Mouse (Mus musculus) hindbrain, embryonic 12.5 days (tissue): ENCODE results near the gene Timm10. TPM values are rescaled to one million over a fixed set of nuclear protein-coding genes. Genes with fewer than 3 reads are reported as not detected.
"Not testable (repeated sequence)": the region's sequence is repeated elsewhere in the genome, so short reads cannot be mapped to it uniquely, and the experiment has no call there.

Source experiments
- ATAC-seq: fragments of 200-750 bp; cut with Nextera tagmentation; 2 replicates; pipeline ENCODE4 v1.8.0; 2017; ENCODE audit warnings: moderate TSS enrichment; ENCODE audit not compliant: low FRiP score
- H3K27ac ChIP-seq: fragments of 300-500 bp; sonication (generic); 2 replicates; pipeline ENCODE4 v1.5.1; 2016; ENCODE audit warnings: mild to moderate bottlenecking
- H3K27me3 ChIP-seq: fragments of 300-500 bp; sonication (generic); 2 replicates; pipeline ENCODE4 v1.6.1; 2016; ENCODE audit warnings: mild to moderate bottlenecking
- H3K36me3 ChIP-seq: fragments of 300-500 bp; sonication (generic); 2 replicates; pipeline ENCODE4 v1.6.1; 2016; ENCODE audit warnings: mild to moderate bottlenecking
- H3K4me1 ChIP-seq: fragments of 300-500 bp; sonication (generic); 2 replicates; pipeline ENCODE4 v1.6.1; 2016
- H3K4me2 ChIP-seq: fragments of 300-500 bp; sonication (generic); replicated peaks from 2 replicates; pipeline ENCODE4 v1.6.1; 2016; ENCODE audit warnings: mild to moderate bottlenecking
- H3K4me3 ChIP-seq: fragments of 300-500 bp; sonication (generic); 2 replicates; pipeline ENCODE4 v1.5.1; 2016; ENCODE audit warnings: mild to moderate bottlenecking
- H3K9ac ChIP-seq: fragments of 300-500 bp; sonication (generic); 2 replicates; pipeline ENCODE4 v1.6.1; 2016; ENCODE audit warnings: mild to moderate bottlenecking, moderate library complexity
- H3K9me3 ChIP-seq: fragments of 300-500 bp; sonication (generic); replicated peaks from 2 replicates; pipeline ENCODE4 v1.6.1; 2016; ENCODE audit warnings: mild to moderate bottlenecking
- WGBS: fragments of 180-500 bp; shearing (Covaris S2); methylation state at CpG from one replicate; pipeline ENCODE4 v1.1.7; 2016; 5-methylcytosine and 5-hydroxymethylcytosine counted together
- polyA plus RNA-seq: library from polyadenylated mRNA; unstranded; fragments of >200 nt; fragmentation: Nextera tagmentation; extraction: Ambion mirVana; gene quantifications from 2 replicates; pipeline ENCODE4 v1.2.1, GENCODE M21; 2016

Timm10 gene
- polyA plus RNA-seq, 1 experiment from 2014 or later, result 35.8 TPM

DNA sequence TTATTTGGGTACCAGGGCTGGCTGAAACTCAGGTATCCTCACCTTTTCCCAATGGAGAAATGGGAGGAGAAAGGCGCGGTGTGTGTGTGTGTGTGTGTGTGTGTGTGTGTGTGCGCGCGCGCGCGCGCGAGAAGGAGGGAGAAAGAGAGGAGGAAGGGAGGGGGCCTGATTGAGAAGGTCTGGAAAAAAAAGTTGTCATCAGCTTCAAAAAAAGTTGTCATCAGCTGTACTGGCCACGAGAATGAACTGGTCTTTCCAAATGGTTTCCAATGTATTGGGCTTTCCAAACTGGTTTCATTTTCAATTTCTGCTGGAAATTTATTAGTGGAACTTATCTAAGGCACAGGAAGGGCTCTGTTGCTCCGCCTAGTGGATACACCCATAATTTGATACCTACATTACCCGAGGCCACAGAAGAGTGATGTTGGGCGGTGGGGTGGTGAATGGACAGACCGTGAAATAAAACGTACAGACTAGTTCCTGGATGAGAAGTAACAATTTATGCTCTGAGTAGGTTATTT is 27.7 kb upstream of the Timm10 start:
- peak; percentile 73 for ATAC-seq
- Histone ChIP-seq H3K27ac (peak overlapping the region; percentile 62; the same call in 1 of the 2 replicates), H3K27me3 (no peaks in the 10 kb centered on the region), H3K4me2 (peak overlapping the region; percentile 99), H3K9ac (peak overlapping the region; percentile 72), H3K4me1 (no peaks in the 10 kb centered on the region), H3K9me3 (peaks cover 5% of the 10 kb centered on the region), H3K4me3 (peak overlapping the region; percentile 56), H3K36me3 (no peaks in the 10 kb centered on the region)
- WGBS, result 2% methylated on average over 12 of the region's 16 CpGs

GRCm38 (mm10) chr2:84800304-84800703 is 26.5 kb upstream of the Timm10 start:
- no peaks in the 10 kb centered on the region; the same call in 1 of the 2 replicates for H3K9me3 ChIP-seq
- no peak overlapping the region for H3K4me3 ChIP-seq
- no peaks in the 10 kb centered on the region for H3K4me1 ChIP-seq
- no peak overlapping the region for H3K4me2 ChIP-seq
- H3K27me3 ChIP-seq, result no peaks in the 10 kb centered on the region
- no peak overlapping the region for H3K27ac ChIP-seq
- 0 out of 2 replicates have a peak, but pooled peaks cover 3% of the 10 kb centered on the region for H3K36me3 ChIP-seq
- no peak overlapping the region for H3K9ac ChIP-seq
- ATAC-seq, result no peak
- WGBS, result 90% methylated on average over 4 of the region's 4 CpGs

GRCm38 (mm10) chr2:84801223-84801622 is 25.6 kb upstream of the Timm10 start:
- not testable (repeated sequence) for H3K9ac ChIP-seq, H3K27ac ChIP-seq, H3K4me3 ChIP-seq, H3K27me3 ChIP-seq, H3K4me1 ChIP-seq, H3K4me2 ChIP-seq, H3K36me3 ChIP-seq, ATAC-seq, H3K9me3 ChIP-seq
- WGBS, result 77% methylated on average over 5 of the region's 5 CpGs

DNA sequence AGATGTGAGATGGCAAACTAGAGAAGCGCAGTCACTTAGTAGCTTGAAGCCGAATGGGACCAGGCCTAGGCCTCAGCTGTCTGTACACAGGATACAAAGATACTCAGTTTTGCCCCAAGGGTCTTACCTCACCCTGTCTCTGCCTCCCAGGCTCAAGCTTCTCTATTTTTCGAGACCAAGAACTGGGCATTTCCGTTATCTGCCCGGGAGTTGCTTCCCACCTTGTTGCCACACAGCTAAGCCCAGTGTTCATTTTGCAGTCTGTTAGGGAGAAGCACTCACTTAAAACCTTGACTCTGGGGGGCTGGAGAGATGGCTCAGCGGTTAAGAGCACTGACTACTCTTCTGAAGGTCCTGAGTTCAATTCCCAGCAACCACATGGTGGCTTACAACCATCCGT is 22.8 kb upstream of the Timm10 start:
- H3K27ac ChIP-seq, result no peak overlapping the region
- H3K36me3 ChIP-seq, result 0 out of 2 replicates have a peak, but pooled peaks cover 3% of the 10 kb centered on the region
- 89% methylated on average over 7 of the region's 7 CpGs for WGBS
- H3K9ac ChIP-seq, result no peak overlapping the region
- no peak overlapping the region for H3K4me2 ChIP-seq
- H3K9me3 ChIP-seq, result 0 out of 2 replicates have a peak, but pooled peaks cover 3% of the 10 kb centered on the region
- no peak overlapping the region for H3K4me3 ChIP-seq
- H3K4me1 ChIP-seq, result no peaks in the 10 kb centered on the region
- ATAC-seq, result no peak
- H3K27me3 ChIP-seq, result no peaks in the 10 kb centered on the region

- Histone ChIP-seq H3K36me3 (0 out of 2 replicates have a peak, but pooled peaks cover 3% of the 10 kb centered on the region), H3K4me3 (no peak overlapping the region), H3K9me3 (0 out of 2 replicates have a peak, but pooled peaks cover 3% of the 10 kb centered on the region), H3K4me1 (peaks cover 4% of the 10 kb centered on the region; the same call in 1 of the 2 replicates), H3K27ac (no peak overlapping the region), H3K27me3 (no peaks in the 10 kb centered on the region), H3K9ac (no peak overlapping the region), H3K4me2 (no peak overlapping the region)
- no peak for ATAC-seq
- WGBS, result 78% methylated on average over 5 of the region's 5 CpGs
These were observed 20.3 kb upstream of the Timm10 start for GRCm38 (mm10) chr2:84806546-84806945.

DNA sequence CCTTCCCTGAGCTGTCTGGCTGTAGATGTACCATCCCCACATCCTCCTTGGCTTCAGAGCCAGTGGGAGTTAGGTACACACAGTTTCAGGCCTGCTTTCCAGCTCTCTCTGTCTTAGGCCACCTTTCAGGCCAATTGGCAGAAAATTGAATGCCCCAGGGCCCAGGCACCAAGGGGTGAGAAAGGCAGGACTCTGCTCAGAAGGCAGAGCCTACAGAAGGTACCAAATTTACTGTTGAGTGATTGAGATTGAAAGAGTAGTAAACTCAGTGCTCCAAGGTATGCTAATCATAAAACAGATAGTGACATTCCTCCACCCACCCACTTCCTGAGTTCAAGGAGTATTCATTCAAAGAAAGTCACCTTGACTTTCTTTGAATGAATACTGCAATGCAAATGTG is 17.5 kb upstream of the Timm10 start:
- 0 out of 2 replicates have a peak, but pooled peaks cover 3% of the 10 kb centered on the region for H3K9me3 ChIP-seq
- H3K4me2 ChIP-seq, result no peak overlapping the region
- H3K27me3 ChIP-seq, result no peaks in the 10 kb centered on the region
- no peak overlapping the region for H3K27ac ChIP-seq
- H3K36me3 ChIP-seq, result 0 out of 2 replicates have a peak, but pooled peaks cover 3% of the 10 kb centered on the region
- H3K9ac ChIP-seq, result no peak overlapping the region
- no peak for ATAC-seq
- no peak overlapping the region for H3K4me3 ChIP-seq
- H3K4me1 ChIP-seq, result peaks cover 4% of the 10 kb centered on the region; the same call in 1 of the 2 replicates

- H3K4me2 ChIP-seq, result no peak overlapping the region
- 77% methylated on average over 6 of the region's 6 CpGs for WGBS
- H3K36me3 ChIP-seq, result no peaks in the 10 kb centered on the region
- ATAC-seq, result no peak
- H3K4me3 ChIP-seq, result no peak overlapping the region
- no peaks in the 10 kb centered on the region for H3K27me3 ChIP-seq
- 0 out of 2 replicates have a peak, but pooled peaks cover 3% of the 10 kb centered on the region for H3K9me3 ChIP-seq
- H3K9ac ChIP-seq, result no peak overlapping the region
- H3K4me1 ChIP-seq, result peaks cover 4% of the 10 kb centered on the region; the same call in 1 of the 2 replicates
- no peak overlapping the region for H3K27ac ChIP-seq
These were observed 16.3 kb upstream of the Timm10 start for GRCm38 (mm10) chr2:84810526-84810885.

DNA sequence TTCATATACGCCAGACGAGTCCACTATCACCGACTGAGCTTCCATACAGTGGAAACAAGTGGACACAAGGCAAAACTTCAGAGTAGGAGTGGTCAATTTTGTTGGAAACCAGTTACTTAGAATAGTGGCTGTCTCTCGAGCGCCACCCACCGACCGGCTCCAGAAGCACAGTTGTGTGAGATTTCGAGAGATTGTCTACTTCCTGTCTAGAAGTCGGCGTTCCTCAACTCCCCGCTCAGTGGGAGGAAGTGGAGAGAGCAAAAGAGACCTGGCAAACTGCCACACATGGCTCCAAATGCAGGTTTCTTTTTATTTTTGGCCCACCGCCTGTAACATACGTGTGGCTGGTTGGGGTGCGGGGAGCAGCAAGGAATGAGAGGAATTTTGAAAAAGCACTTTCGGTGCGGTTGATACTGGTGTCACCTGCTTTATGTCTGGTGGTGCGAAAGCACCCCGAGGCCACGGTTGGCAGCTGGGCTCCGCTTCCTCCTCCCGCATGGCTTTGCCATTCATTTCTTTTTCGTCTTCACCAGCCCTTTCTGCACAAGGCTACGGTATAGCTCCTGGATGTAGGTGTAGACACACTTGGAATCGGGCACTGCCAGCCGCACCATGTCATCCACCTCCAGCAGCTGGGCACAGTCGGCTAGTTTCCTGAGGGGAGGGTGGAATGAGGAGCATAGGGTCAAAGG is 15.8 kb upstream of the Timm10 start:
- H3K27me3 ChIP-seq, result no peaks in the 10 kb centered on the region
- WGBS, result 39% methylated on average over 26 of the region's 26 CpGs
- H3K4me1 ChIP-seq, result peaks cover 4% of the 10 kb centered on the region; the same call in 1 of the 2 replicates
- ATAC-seq, result peak; percentile 65
- H3K4me3 ChIP-seq, result no peak overlapping the region; the same call in 1 of the 2 replicates
- no peak overlapping the region for H3K9ac ChIP-seq
- no peaks in the 10 kb centered on the region for H3K36me3 ChIP-seq
- H3K9me3 ChIP-seq, result 0 out of 2 replicates have a peak, but pooled peaks cover 3% of the 10 kb centered on the region
- no peak overlapping the region for H3K27ac ChIP-seq
- peak overlapping the region; percentile 44 for H3K4me2 ChIP-seq

- Histone ChIP-seq H3K27ac (no peak overlapping the region), H3K4me2 (no peak overlapping the region), H3K9me3 (0 out of 2 replicates have a peak, but pooled peaks cover 3% of the 10 kb centered on the region), H3K36me3 (no peaks in the 10 kb centered on the region), H3K9ac (no peak overlapping the region), H3K27me3 (no peaks in the 10 kb centered on the region), H3K4me1 (peaks cover 4% of the 10 kb centered on the region; the same call in 1 of the 2 replicates), H3K4me3 (no peak overlapping the region)
- ATAC-seq, result 0 out of 2 replicates have a peak, but pooled peaks have one; percentile 12
- 86% methylated on average over 7 of the region's 7 CpGs for WGBS
These were observed 14.9 kb upstream of the Timm10 start for GRCm38 (mm10) chr2:84811880-84812279.

- H3K36me3 ChIP-seq, result no peaks in the 10 kb centered on the region
- no peak overlapping the region for H3K9ac ChIP-seq
- peaks cover 4% of the 10 kb centered on the region; the same call in 1 of the 2 replicates for H3K4me1 ChIP-seq
- no peak overlapping the region for H3K4me2 ChIP-seq
- no peak overlapping the region for H3K4me3 ChIP-seq
- no peak overlapping the region for H3K27ac ChIP-seq
- H3K9me3 ChIP-seq, result 0 out of 2 replicates have a peak, but pooled peaks cover 3% of the 10 kb centered on the region
- WGBS, result 76% methylated on average over 6 of the region's 6 CpGs
- no peak for ATAC-seq
- H3K27me3 ChIP-seq, result no peaks in the 10 kb centered on the region
These were observed 14.1 kb upstream of the Timm10 start for GRCm38 (mm10) chr2:84812676-84813075.

DNA sequence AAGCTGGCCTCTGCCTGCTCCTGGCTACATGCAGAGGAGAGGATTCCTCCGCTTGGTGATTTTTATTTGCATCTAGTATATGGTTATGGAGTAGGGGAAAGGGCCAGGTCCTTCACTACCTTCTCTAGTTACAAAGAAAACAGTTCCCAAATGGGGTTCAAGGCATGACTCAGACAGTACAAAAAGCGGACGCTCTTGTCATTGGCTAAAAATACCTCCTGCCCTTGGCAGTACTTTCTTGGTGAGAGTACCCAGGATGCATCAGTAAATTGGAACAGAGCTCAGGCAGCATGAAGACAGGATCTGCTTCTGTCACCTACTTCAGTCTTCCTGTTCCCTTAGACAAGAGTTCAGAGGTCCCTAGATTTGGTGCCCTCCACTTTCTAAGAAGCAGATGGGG is 6.9 kb upstream of the Timm10 start:
- no peaks in the 10 kb centered on the region for H3K4me1 ChIP-seq

GRCm38 (mm10) chr2:84822552-84822951 is 4.2 kb upstream of the Timm10 start, which contains the start of gene Smtnl1:
Gene Smtnl1 (minus strand): TSS chr2:84822652.
- peaks cover 3% of the 10 kb centered on the region for H3K4me1 ChIP-seq
- no peak within 1 kb of the TSS for H3K9ac ChIP-seq
- H3K9me3 ChIP-seq, result no peaks in the 10 kb centered on the region
- H3K4me3 ChIP-seq, result no peak within 1 kb of the TSS
- 68% methylated on average over 13 of the region's 13 CpGs for WGBS
- H3K27me3 ChIP-seq, result peaks cover 8% of the 10 kb centered on the region
- ATAC-seq, result no peak
- H3K27ac ChIP-seq, result no peak within 1 kb of the TSS
- no peak within 1 kb of the TSS for H3K4me2 ChIP-seq
- H3K36me3 ChIP-seq, result no peaks in the 10 kb centered on the region

More for the DNA sequence above, 6.9 kb upstream of the Timm10 start:
- no peak overlapping the region for H3K4me2 ChIP-seq
- no peak overlapping the region for H3K9ac ChIP-seq
- no peaks in the 10 kb centered on the region for H3K9me3 ChIP-seq
- peaks cover 8% of the 10 kb centered on the region for H3K27me3 ChIP-seq
- 61% methylated on average over 3 of the region's 3 CpGs for WGBS
- H3K27ac ChIP-seq, result no peak overlapping the region
- ATAC-seq, result no peak
- H3K4me3 ChIP-seq, result no peak overlapping the region
- no peaks in the 10 kb centered on the region for H3K36me3 ChIP-seq
